Mouse (Mus musculus) C2C12 (cell line): ENCODE measurements at regions not wholly inside any gene's neighbourhood (a gene's known extent, or its start where the extent isn't known, plus 50 kb on each side); places are given as distances from the start of the nearest gene placed in this dataset.

Experiments used
- CTCF ChIP-seq: IDR thresholded peaks from one replicate; pipeline ENCODE4 v1.5.1; 2011; ENCODE audit not compliant: control insufficient read depth, insufficient read depth, insufficient read length
- MAX ChIP-seq: IDR thresholded peaks from one replicate; pipeline ENCODE4 v1.6.1; 2011; ENCODE audit warnings: mild to moderate bottlenecking, control low read depth

GRCm38 (mm10) chr10:117447206-117447605 lies 67.4 kb upstream of the Cpsf6 start:
- TF ChIP-seq CTCF (no peak), MAX (no peak)
